Mouse (Mus musculus) cerebellum, adult (tissue): Measurements from ENCODE around the gene Olfr108.

Source experiments
- ATAC-seq: cut with Nextera tagmentation; 2 replicates; pipeline ENCODE4 v1.9.2; 2017; ENCODE audit warnings: mild to moderate bottlenecking, moderate library complexity, mixed read lengths; ENCODE audit not compliant: insufficient number of reproducible peaks, low FRiP score, low TSS enrichment

Gene Olfr108

DNA sequence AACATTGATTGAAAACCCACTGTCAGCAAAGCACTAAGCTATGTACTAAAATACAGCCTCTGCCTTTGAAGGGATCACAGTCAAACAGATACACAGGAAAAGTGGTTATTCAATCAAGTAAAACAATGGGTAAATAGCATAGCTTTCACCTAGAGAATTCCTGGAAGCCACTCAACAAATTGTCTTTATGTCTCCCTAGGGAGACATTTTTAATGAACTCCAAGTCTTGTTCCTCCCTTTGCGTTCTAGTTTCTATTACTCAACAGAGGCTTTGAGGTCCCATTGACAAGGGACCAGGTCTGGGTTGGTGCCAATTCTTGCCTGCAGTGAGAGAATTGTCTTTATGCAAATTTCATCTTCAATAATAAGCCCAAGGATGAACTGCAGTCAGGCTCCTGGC, at the start of gene Olfr108:
Gene Olfr108, plus strand, starts transcription at position 301 of the 400 bp plus-strand sequence.
- no peak for ATAC-seq

DNA sequence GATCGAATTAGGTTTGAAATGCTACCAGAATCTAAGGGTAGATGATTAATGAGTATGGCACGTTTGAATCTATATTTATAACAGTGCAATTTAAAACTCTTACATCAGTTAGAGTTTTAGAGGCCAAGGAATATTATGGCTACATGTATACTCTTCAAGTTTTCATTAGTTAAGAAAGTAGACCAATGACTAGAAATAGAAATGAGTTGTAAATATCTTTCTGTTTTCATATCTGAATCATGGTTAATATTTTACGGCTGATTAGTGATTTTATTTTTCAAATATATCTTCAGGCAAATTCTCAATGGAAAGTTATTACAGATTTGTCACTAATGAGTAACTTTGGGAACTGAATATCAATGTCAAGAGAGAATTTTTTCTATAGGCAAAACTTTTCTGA, 46.4 kb upstream of the Olfr108 start, which contains the start of gene Olfr107:
Gene Olfr107, plus strand, starts transcription at position 301 of the 400 bp plus-strand sequence.
- no peak for ATAC-seq

DNA sequence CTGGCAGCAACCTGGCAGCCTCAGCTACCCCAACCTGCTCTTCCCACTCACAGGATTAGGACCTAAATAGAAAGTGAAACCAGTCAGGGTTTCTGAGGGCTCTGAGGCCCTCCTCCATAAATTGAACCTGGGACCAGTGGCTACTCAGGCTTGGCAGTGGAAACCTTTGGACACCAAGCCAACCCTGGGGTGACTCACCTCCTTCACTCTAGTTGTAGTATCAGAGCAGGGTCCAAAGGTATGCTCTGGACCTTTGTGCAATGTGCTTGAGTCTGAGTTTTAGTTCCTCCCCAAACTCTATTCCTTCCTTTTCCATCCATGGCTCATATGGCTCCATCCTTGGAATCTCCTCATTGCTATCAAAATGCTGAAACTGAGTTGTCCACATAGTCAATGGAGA, 31.9 kb upstream of the Olfr108 start:
- ATAC-seq: no peak

DNA sequence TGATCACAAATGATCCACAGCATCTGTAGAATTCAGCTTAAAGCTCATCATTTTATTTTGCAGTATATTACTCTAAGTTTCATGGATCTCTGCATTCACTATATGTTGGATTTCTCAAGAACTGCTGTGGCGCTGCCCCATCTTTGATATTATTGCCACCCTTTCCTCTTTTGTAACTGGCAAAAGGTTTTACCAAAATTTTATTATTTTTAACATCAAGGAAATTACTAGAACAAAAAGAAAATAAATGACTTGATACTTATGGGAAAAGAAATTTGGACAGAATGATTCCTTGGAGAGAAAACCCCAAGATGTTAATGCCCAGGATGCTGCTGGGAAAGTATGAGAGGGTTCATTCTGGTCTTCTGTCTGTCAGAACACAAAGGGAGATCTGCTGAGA, 13.3 kb downstream of the Olfr108 start, which contains the start of gene Olfr109:
Gene Olfr109, plus strand, starts transcription at position 301 of the 400 bp plus-strand sequence.
- ATAC-seq: no peak

DNA sequence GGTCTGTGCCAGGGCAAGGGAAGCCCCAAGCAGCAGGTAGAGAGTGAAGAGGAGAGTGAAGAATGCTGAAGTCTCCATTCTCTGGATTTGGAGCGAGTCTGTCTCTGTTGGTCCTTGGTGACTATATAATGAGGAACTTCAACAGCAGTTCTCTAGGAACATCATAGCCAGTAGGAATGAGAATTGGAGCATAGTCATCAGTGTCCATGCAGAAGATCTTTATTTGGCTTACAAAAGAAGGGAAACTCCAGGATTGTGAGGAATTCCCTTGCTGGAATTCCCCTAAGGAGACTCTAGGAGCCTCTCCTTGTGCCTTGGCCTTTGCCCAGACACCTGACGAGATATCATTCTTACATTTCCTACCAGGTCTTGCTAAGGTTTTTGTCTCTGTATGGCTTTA, 38.2 kb downstream of the Olfr108 start, which contains the start of gene H2-M2:
Gene H2-M2, minus strand, starts transcription at position 101 of the 400 bp plus-strand sequence.
- no peak for ATAC-seq

DNA sequence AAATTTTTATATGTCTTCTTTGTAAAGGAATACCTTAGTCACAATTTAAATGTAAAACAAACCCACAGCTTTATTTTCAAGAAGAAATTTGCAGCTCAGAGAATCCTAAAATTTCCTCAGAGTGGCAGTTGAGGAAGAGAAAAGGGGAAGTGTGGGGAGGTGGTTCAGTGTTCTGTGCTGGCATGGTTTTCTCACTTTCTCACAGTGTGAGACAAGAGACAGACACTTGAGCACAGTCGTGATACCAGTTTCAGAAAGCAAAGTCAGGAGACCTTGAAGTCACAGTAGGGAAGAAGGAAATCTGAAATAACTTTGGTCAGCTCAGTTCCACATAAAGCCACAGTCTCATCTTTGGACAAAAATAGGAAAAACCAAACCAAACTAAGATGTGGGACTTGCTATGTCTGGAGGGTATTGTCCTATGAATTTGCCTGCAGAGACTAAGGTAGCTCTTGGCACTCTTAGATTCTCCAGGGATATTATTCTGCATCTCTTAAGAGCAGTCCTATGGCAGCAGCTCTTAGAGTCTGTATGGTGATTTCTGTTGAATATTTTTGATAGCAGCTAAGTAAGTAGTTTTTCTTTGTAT, 46.7 kb downstream of the Olfr108 start, which contains the start of gene Olfr110:
Gene Olfr110, plus strand, starts transcription at position 539 of the 589 bp plus-strand sequence.
- no peak for ATAC-seq
